Mouse (Mus musculus): ENCODE data around the gene Rpl21.

GRCm38 (mm10) chr5:146783891-146784290 is 48.8 kb upstream of the Rpl21 start:
- TF ChIP-seq MYC (IDR thresholded peaks at IDR 0.05; ENCODE audit: low read depth, low read length): no peak
- TF ChIP-seq TBP (IDR thresholded peaks at IDR 0.05; ENCODE audit: low read depth, low read length): no peak
- TF ChIP-seq TCF12 (IDR thresholded peaks at IDR 0.05; ENCODE audit: low read depth, low read length): no peak
- no peak for TF ChIP-seq POLR2A (IDR thresholded peaks at IDR 0.05; ENCODE audit: control insufficient read depth in 1 of 2, insufficient read depth in 1 of 2, low read depth in 1 of 2, low read length in 2 of 2, poor library complexity in 1 of 2)
- no peak for TF ChIP-seq ZC3H11A (IDR thresholded peaks at IDR 0.05; ENCODE audit: low read depth, low read length)
- no peak for TF ChIP-seq CTCF (IDR thresholded peaks at IDR 0.05 in 2 of 3, conservative IDR thresholded peaks at IDR 0.05 in 1 of 3; ENCODE audit: control insufficient read depth in 1 of 3, insufficient read depth in 1 of 3, low read depth in 2 of 3, low read length in 3 of 3, poor library complexity in 1 of 3, severe bottlenecking in 1 of 3)
